Mouse (Mus musculus) myocyte (in vitro differentiated cells): ENCODE measurements around the gene Mtmr10.

Experiments
- MAX ChIP-seq: IDR thresholded peaks from one replicate; pipeline ENCODE4 v1.6.1; 2011; ENCODE audit warnings: low read depth, mild to moderate bottlenecking, control low read depth
- POLR2A ChIP-seq: IDR thresholded peaks from one replicate; pipeline ENCODE4 v1.6.1; 2011; ENCODE audit warnings: low read depth, mild to moderate bottlenecking, control low read depth, moderate library complexity; ENCODE audit not compliant: insufficient read length
- POLR2AphosphoS2 ChIP-seq: IDR thresholded peaks from one replicate; pipeline ENCODE4 v1.6.1; 2011; ENCODE audit warnings: low read depth, control low read depth; ENCODE audit not compliant: insufficient read length
- SRF ChIP-seq: IDR thresholded peaks from one replicate; pipeline ENCODE4 v1.6.1; 2011; ENCODE audit warnings: low read depth; ENCODE audit not compliant: control insufficient read depth, insufficient read length
- TCF12 ChIP-seq: IDR thresholded peaks from one replicate; pipeline ENCODE4 v1.6.1; 2011; ENCODE audit warnings: mild to moderate bottlenecking, control low read depth; ENCODE audit not compliant: poor library complexity, insufficient read depth, severe bottlenecking
- USF1 ChIP-seq: IDR thresholded peaks from one replicate; pipeline ENCODE4 v1.6.1; 2011; ENCODE audit warnings: low read depth, mild to moderate bottlenecking, control low read depth, moderate library complexity

DNA sequence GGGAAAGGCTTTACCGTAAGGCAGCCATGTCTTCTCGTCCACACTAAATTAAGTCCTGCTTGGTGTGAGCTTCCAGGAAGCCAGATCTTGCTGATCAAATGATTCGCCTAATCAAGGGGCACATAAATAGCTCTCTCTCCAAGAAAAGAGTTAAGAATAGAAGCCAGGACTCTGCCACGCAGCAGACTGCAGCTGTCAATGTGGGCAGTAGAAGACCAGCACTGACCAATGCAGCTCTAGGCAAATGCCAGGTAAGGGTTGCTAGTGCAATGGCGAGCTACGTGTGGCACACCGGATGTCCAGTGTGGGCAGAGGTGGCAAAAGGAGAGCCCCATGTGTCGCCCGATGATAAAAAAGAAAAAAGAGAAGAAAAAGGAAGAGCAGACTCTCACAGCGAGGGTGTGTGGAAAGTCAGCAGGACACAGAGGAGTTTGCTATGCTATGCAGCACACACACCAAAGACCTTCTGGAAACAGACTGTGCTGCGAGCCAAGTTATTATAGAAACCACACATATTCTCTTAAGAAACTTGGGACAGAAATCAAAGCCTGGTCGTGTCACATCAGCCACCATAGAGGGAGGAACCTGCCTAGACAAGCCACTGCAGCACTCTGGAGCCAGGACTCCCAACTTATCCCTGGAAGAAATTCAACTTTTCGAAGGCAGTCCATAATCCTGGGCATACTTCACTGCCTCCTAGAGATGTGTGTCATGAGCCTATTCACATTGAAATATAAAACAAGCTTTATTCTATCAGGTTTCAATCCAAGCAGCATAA, 21.8 kb upstream of the Mtmr10 start:
- TF ChIP-seq POLR2A (no peak), USF1 (no peak), MAX (no peak), TCF12 (peak; percentile 13), SRF (no peak), POLR2AphosphoS2 (no peak)
